Mouse (Mus musculus): ENCODE measurements around the gene Fggy. TPM values are rescaled to one million over a fixed set of nuclear protein-coding genes. Genes with fewer than 3 reads are reported as not detected.
A peak's percentile ranks its signal among the peaks of the same experiment; 100 is the strongest.

The Fggy gene
- polyA plus RNA-seq, 1 experiment from 2014 or later: 9.0 TPM

- H3K27ac ChIP-seq: no peak overlapping the region
- peak overlapping the region; percentile 36 for H3K4me3 ChIP-seq
- no peaks in the 10 kb centered on the region for H3K27me3 ChIP-seq (replicated peaks)
- 46% methylated on average over 16 of the region's 16 CpGs for WGBS
- H3K4me2 ChIP-seq (replicated peaks): peak overlapping the region; percentile 64
- ATAC-seq (ENCODE audit: low FRiP score, low read depth): peak; percentile 69
- H3K36me3 ChIP-seq: no peaks in the 10 kb centered on the region
- H3K9me3 ChIP-seq: no peaks in the 10 kb centered on the region
- H3K4me1 ChIP-seq: peaks cover 4% of the 10 kb centered on the region; the same call in 1 of the 2 replicates
- peak overlapping the region; percentile 58 for H3K9ac ChIP-seq
Observed at GRCm38 (mm10) chr4:95556663-95557332, 509 bp upstream of the Fggy start.

GRCm38 (mm10) chr4:95558271-95558888 is 1.1 kb downstream of the Fggy start:
- Histone ChIP-seq H3K4me1 (peaks cover 4% of the 10 kb centered on the region; the same call in 1 of the 2 replicates), H3K27ac (no peak overlapping the region), H3K36me3 (no peaks in the 10 kb centered on the region), H3K27me3 (replicated peaks) (no peaks in the 10 kb centered on the region), H3K4me3 (no peak overlapping the region), H3K4me2 (replicated peaks) (no peak overlapping the region), H3K9ac (no peak overlapping the region), H3K9me3 (no peaks in the 10 kb centered on the region)
- 88% methylated on average over 4 of the region's 4 CpGs for WGBS
- no peak for ATAC-seq (ENCODE audit: low FRiP score, low read depth)

- no peaks in the 10 kb centered on the region for H3K9me3 ChIP-seq
- no peak overlapping the region for H3K4me2 ChIP-seq (replicated peaks)
- 79% methylated on average over 3 of the region's 3 CpGs for WGBS
- H3K4me3 ChIP-seq: no peak overlapping the region
- H3K36me3 ChIP-seq: no peaks in the 10 kb centered on the region
- H3K9ac ChIP-seq: no peak overlapping the region
- H3K4me1 ChIP-seq: no peaks in the 10 kb centered on the region
- no peak overlapping the region for H3K27ac ChIP-seq
- no peaks in the 10 kb centered on the region for H3K27me3 ChIP-seq (replicated peaks)
- ATAC-seq (ENCODE audit: low FRiP score, low read depth): no peak
Observed at GRCm38 (mm10) chr4:95571621-95572020, 14.3 kb downstream of the Fggy start.

GRCm38 (mm10) chr4:95573704-95574103 is 16.4 kb downstream of the Fggy start:
- no peaks in the 10 kb centered on the region for H3K27me3 ChIP-seq (replicated peaks)
- no peak overlapping the region for H3K4me2 ChIP-seq (replicated peaks)
- no peak for ATAC-seq (ENCODE audit: low FRiP score, low read depth)
- no peak overlapping the region for H3K27ac ChIP-seq
- no peaks in the 10 kb centered on the region for H3K4me1 ChIP-seq
- H3K9ac ChIP-seq: no peak overlapping the region
- no peaks in the 10 kb centered on the region for H3K9me3 ChIP-seq
- H3K4me3 ChIP-seq: no peak overlapping the region
- no peaks in the 10 kb centered on the region for H3K36me3 ChIP-seq

- WGBS: 71% methylated on average over 3 of the region's 3 CpGs
Observed at GRCm38 (mm10) chr4:95575411-95575911, 18.2 kb downstream of the Fggy start.

GRCm38 (mm10) chr4:95579183-95579582 is 21.9 kb downstream of the Fggy start:
- Histone ChIP-seq H3K9ac (no peak overlapping the region), H3K27ac (no peak overlapping the region), H3K36me3 (no peaks in the 10 kb centered on the region), H3K27me3 (replicated peaks) (no peaks in the 10 kb centered on the region), H3K9me3 (no peaks in the 10 kb centered on the region), H3K4me2 (replicated peaks) (no peak overlapping the region), H3K4me3 (no peak overlapping the region), H3K4me1 (no peaks in the 10 kb centered on the region)
- 93% methylated on average over 5 of the region's 5 CpGs for WGBS
- no peak for ATAC-seq (ENCODE audit: low FRiP score, low read depth)

More at GRCm38 (mm10) chr4:95575411-95575911, 18.2 kb downstream of the Fggy start:
- H3K4me3 ChIP-seq: no peak overlapping the region
- H3K4me2 ChIP-seq (replicated peaks): no peak overlapping the region
- no peaks in the 10 kb centered on the region for H3K27me3 ChIP-seq (replicated peaks)
- no peaks in the 10 kb centered on the region for H3K36me3 ChIP-seq
- H3K4me1 ChIP-seq: no peaks in the 10 kb centered on the region
- H3K9me3 ChIP-seq: no peaks in the 10 kb centered on the region
- ATAC-seq (ENCODE audit: low FRiP score, low read depth): no peak
- H3K27ac ChIP-seq: no peak overlapping the region
- H3K9ac ChIP-seq: no peak overlapping the region

- Histone ChIP-seq H3K36me3 (no peaks in the 10 kb centered on the region), H3K4me1 (no peaks in the 10 kb centered on the region), H3K4me2 (replicated peaks) (no peak overlapping the region), H3K27me3 (replicated peaks) (no peaks in the 10 kb centered on the region), H3K9me3 (no peaks in the 10 kb centered on the region), H3K27ac (no peak overlapping the region), H3K9ac (no peak overlapping the region), H3K4me3 (no peak overlapping the region)
- ATAC-seq (ENCODE audit: low FRiP score, low read depth): no peak
- WGBS: 76% methylated on average over 4 of the region's 4 CpGs
Observed at GRCm38 (mm10) chr4:95584107-95584762, 26.9 kb downstream of the Fggy start.

- Histone ChIP-seq H3K27me3 (replicated peaks) (no peaks in the 10 kb centered on the region), H3K4me1 (no peaks in the 10 kb centered on the region), H3K36me3 (no peaks in the 10 kb centered on the region), H3K9ac (no peak overlapping the region), H3K9me3 (no peaks in the 10 kb centered on the region), H3K4me2 (replicated peaks) (no peak overlapping the region), H3K27ac (no peak overlapping the region), H3K4me3 (no peak overlapping the region)
- 56% methylated on average over 4 of the region's 4 CpGs for WGBS
- ATAC-seq (ENCODE audit: low FRiP score, low read depth): 0 out of 2 replicates have a peak, but pooled peaks have one; percentile 43
Observed at GRCm38 (mm10) chr4:95586274-95587001, 29.1 kb downstream of the Fggy start.

- no peak overlapping the region for H3K9ac ChIP-seq
- H3K27me3 ChIP-seq (replicated peaks): no peaks in the 10 kb centered on the region
- ATAC-seq (ENCODE audit: low FRiP score, low read depth): no peak
- H3K27ac ChIP-seq: no peak overlapping the region
- H3K36me3 ChIP-seq: no peaks in the 10 kb centered on the region
- no peaks in the 10 kb centered on the region for H3K9me3 ChIP-seq
- WGBS: 83% methylated on average over 2 of the region's 2 CpGs
- no peak overlapping the region for H3K4me3 ChIP-seq
- no peaks in the 10 kb centered on the region for H3K4me1 ChIP-seq
- no peak overlapping the region for H3K4me2 ChIP-seq (replicated peaks)
Observed at GRCm38 (mm10) chr4:95588722-95589283, 31.5 kb downstream of the Fggy start.

GRCm38 (mm10) chr4:95590878-95591277 is 33.6 kb downstream of the Fggy start:
- no peak overlapping the region for H3K4me2 ChIP-seq (replicated peaks)
- no peaks in the 10 kb centered on the region for H3K4me1 ChIP-seq
- H3K9me3 ChIP-seq: no peaks in the 10 kb centered on the region
- H3K4me3 ChIP-seq: no peak overlapping the region
- no peak overlapping the region for H3K9ac ChIP-seq
- H3K27me3 ChIP-seq (replicated peaks): no peaks in the 10 kb centered on the region
- H3K27ac ChIP-seq: no peak overlapping the region
- no peak for ATAC-seq (ENCODE audit: low FRiP score, low read depth)
- H3K36me3 ChIP-seq: no peaks in the 10 kb centered on the region
- 89% methylated on average over 3 of the region's 3 CpGs for WGBS

GRCm38 (mm10) chr4:95597208-95597607 is 39.9 kb downstream of the Fggy start:
- Histone ChIP-seq H3K36me3 (no peaks in the 10 kb centered on the region), H3K4me2 (replicated peaks) (no peak overlapping the region), H3K27me3 (replicated peaks) (no peaks in the 10 kb centered on the region), H3K27ac (no peak overlapping the region), H3K9ac (no peak overlapping the region), H3K4me3 (no peak overlapping the region), H3K4me1 (no peaks in the 10 kb centered on the region), H3K9me3 (no peaks in the 10 kb centered on the region)
- WGBS: 77% methylated on average over 6 of the region's 6 CpGs
- no peak for ATAC-seq (ENCODE audit: low FRiP score, low read depth)

GRCm38 (mm10) chr4:95601776-95602175 is 44.5 kb downstream of the Fggy start:
- no peaks in the 10 kb centered on the region for H3K9me3 ChIP-seq
- 77% methylated on average over 4 of the region's 4 CpGs for WGBS

More at GRCm38 (mm10) chr4:95601776-95602175, 44.5 kb downstream of the Fggy start:
- Histone ChIP-seq H3K4me3 (no peak overlapping the region), H3K4me1 (no peaks in the 10 kb centered on the region), H3K9ac (no peak overlapping the region), H3K4me2 (replicated peaks) (no peak overlapping the region), H3K27me3 (replicated peaks) (no peaks in the 10 kb centered on the region), H3K36me3 (no peaks in the 10 kb centered on the region), H3K27ac (no peak overlapping the region)
- ATAC-seq (ENCODE audit: low FRiP score, low read depth): no peak
